Comparison of ENCODE assay signal across 32 mouse cellular contexts in genomic region chr3:22192931-22193330, GRCm38 (mm10).
"Had no signal": no experiment of that assay in that cellular context is flagged by ENCODE, and none has a peak within 500 bp of the region (broad histone marks: within the 10 kb centered on the region; RNA-seq: fewer than 3 reads in every experiment).

No protein-coding gene starts in this region.

- ATAC-seq: hindbrain, embryonic 16.5 days; hindbrain, postnatal 0 days; intestine, embryonic 16.5 days; intestine, postnatal 0 days had no signal

- H3K4me2 ChIP-seq: heart, embryonic 11.5 days; heart, embryonic 12.5 days; heart, embryonic 13.5 days; heart, embryonic 15.5 days; hindbrain, embryonic 12.5 days; hindbrain, embryonic 13.5 days; hindbrain, embryonic 15.5 days; kidney, embryonic 15.5 days had no signal

- H3K9me3 ChIP-seq: heart, embryonic 10.5 days; heart, embryonic 12.5 days; heart, embryonic 13.5 days; heart, embryonic 15.5 days; hindbrain, embryonic 10.5 days; hindbrain, embryonic 12.5 days; hindbrain, embryonic 13.5 days; hindbrain, embryonic 15.5 days; kidney, embryonic 15.5 days had no signal

- H3K4me1 ChIP-seq: heart, embryonic 10.5 days; heart, embryonic 12.5 days; heart, embryonic 13.5 days; heart, embryonic 15.5 days; hindbrain, embryonic 10.5 days; hindbrain, embryonic 12.5 days; hindbrain, embryonic 13.5 days; hindbrain, embryonic 15.5 days; kidney, embryonic 15.5 days had no signal

- H3K9ac ChIP-seq: heart, embryonic 12.5 days; heart, embryonic 13.5 days; heart, embryonic 15.5 days; hindbrain, embryonic 12.5 days; hindbrain, embryonic 13.5 days; hindbrain, embryonic 15.5 days; kidney, embryonic 15.5 days had no signal

- DNase-seq: heart, postnatal 10 days; heart, postnatal 14 days; heart, postnatal 36 days; kidney, adult 11 months; kidney, adult 18-20 months; kidney, adult 2 months; kidney, adult 8-10 months; kidney, adult 9 months; kidney, postnatal 10 days; kidney, postnatal 14 days; kidney, postnatal 25 days; kidney, postnatal 36 days; kidney, postnatal 4 days; layer of hippocampus, adult 9-11 months; layer of hippocampus, postnatal 36 days had no signal

- H3K27ac ChIP-seq: heart, embryonic 10.5 days; heart, embryonic 13.5 days; heart, embryonic 15.5 days; hindbrain, embryonic 10.5 days; hindbrain, embryonic 12.5 days; hindbrain, embryonic 13.5 days; hindbrain, embryonic 15.5 days; hindbrain, postnatal 0 days; kidney, embryonic 15.5 days; kidney, postnatal 0 days; layer of hippocampus, adult 2 months; left cerebral cortex, adult 2 months had no signal

- H3K4me3 ChIP-seq: heart, embryonic 10.5 days; heart, embryonic 12.5 days; heart, embryonic 13.5 days; heart, embryonic 15.5 days; hindbrain, embryonic 10.5 days; hindbrain, embryonic 12.5 days; hindbrain, embryonic 13.5 days; hindbrain, embryonic 15.5 days; kidney, embryonic 15.5 days; layer of hippocampus, adult 2 months; left cerebral cortex, adult 2 months had no signal

- H3K27me3 ChIP-seq: heart, embryonic 12.5 days; heart, embryonic 13.5 days; heart, embryonic 15.5 days; hindbrain, embryonic 12.5 days; hindbrain, embryonic 13.5 days; hindbrain, embryonic 15.5 days; kidney, embryonic 15.5 days had no signal
